Mouse (Mus musculus): ENCODE measurements around the gene Ppp1r12a. TPM values are rescaled to one million over a fixed set of nuclear protein-coding genes. Genes with fewer than 3 reads are reported as not detected.

Ppp1r12a gene
- polyA plus RNA-seq, 1 experiment from 2014 or later, result 83.4 TPM

GRCm38 (mm10) chr10:108167823-108168222 is 5.8 kb downstream of the Ppp1r12a start:
- WGBS, result 84% methylated on average over 5 of the region's 5 CpGs
- H3K27ac ChIP-seq, result no peak overlapping the region
- H3K4me1 ChIP-seq, result peaks cover 13% of the 10 kb centered on the region
- ATAC-seq (ENCODE audit: low FRiP score, low read depth), result no peak
- no peaks in the 10 kb centered on the region for H3K36me3 ChIP-seq
- no peak overlapping the region for H3K4me3 ChIP-seq
- H3K9ac ChIP-seq, result no peak overlapping the region
- no peaks in the 10 kb centered on the region for H3K27me3 ChIP-seq (replicated peaks)
- H3K9me3 ChIP-seq, result no peaks in the 10 kb centered on the region
- H3K4me2 ChIP-seq (replicated peaks), result no peak overlapping the region

GRCm38 (mm10) chr10:108170818-108171217 is 8.8 kb downstream of the Ppp1r12a start:
- Histone ChIP-seq H3K4me2 (replicated peaks) (no peak overlapping the region), H3K4me3 (no peak overlapping the region), H3K36me3 (no peaks in the 10 kb centered on the region; the same call in 1 of the 2 replicates), H3K4me1 (no peaks in the 10 kb centered on the region), H3K27ac (no peak overlapping the region), H3K9ac (no peak overlapping the region), H3K27me3 (replicated peaks) (no peaks in the 10 kb centered on the region), H3K9me3 (no peaks in the 10 kb centered on the region)
- ATAC-seq (ENCODE audit: low FRiP score, low read depth), result no peak
- WGBS, result 77% methylated on average over 3 of the region's 3 CpGs

- Histone ChIP-seq H3K9ac (no peak overlapping the region), H3K4me1 (no peaks in the 10 kb centered on the region), H3K27ac (no peak overlapping the region), H3K4me3 (no peak overlapping the region), H3K4me2 (replicated peaks) (no peak overlapping the region), H3K9me3 (no peaks in the 10 kb centered on the region), H3K27me3 (replicated peaks) (no peaks in the 10 kb centered on the region), H3K36me3 (no peaks in the 10 kb centered on the region; the same call in 1 of the 2 replicates)
- no peak for ATAC-seq (ENCODE audit: low FRiP score, low read depth)
- 95% methylated on average over 3 of the region's 3 CpGs for WGBS
These were observed 9.6 kb downstream of the Ppp1r12a start for GRCm38 (mm10) chr10:108171637-108172036.

GRCm38 (mm10) chr10:108172817-108173563 is 11.0 kb downstream of the Ppp1r12a start:
- 71% methylated on average over 6 of the region's 6 CpGs for WGBS
- no peaks in the 10 kb centered on the region for H3K4me1 ChIP-seq
- H3K9ac ChIP-seq, result no peak overlapping the region
- no peaks in the 10 kb centered on the region; the same call in 1 of the 2 replicates for H3K36me3 ChIP-seq
- H3K27ac ChIP-seq, result no peak overlapping the region
- no peaks in the 10 kb centered on the region for H3K27me3 ChIP-seq (replicated peaks)
- ATAC-seq (ENCODE audit: low FRiP score, low read depth), result no peak
- H3K9me3 ChIP-seq, result no peaks in the 10 kb centered on the region
- H3K4me2 ChIP-seq (replicated peaks), result no peak overlapping the region
- no peak overlapping the region for H3K4me3 ChIP-seq

GRCm38 (mm10) chr10:108174107-108174506 is 12.1 kb downstream of the Ppp1r12a start:
- Histone ChIP-seq H3K27me3 (replicated peaks) (no peaks in the 10 kb centered on the region), H3K27ac (no peak overlapping the region), H3K4me1 (no peaks in the 10 kb centered on the region), H3K9me3 (no peaks in the 10 kb centered on the region), H3K4me3 (no peak overlapping the region), H3K9ac (no peak overlapping the region), H3K4me2 (replicated peaks) (no peak overlapping the region), H3K36me3 (no peaks in the 10 kb centered on the region; the same call in 1 of the 2 replicates)
- WGBS, result 90% methylated on average over 5 of the region's 5 CpGs
- no peak for ATAC-seq (ENCODE audit: low FRiP score, low read depth)

GRCm38 (mm10) chr10:108175885-108176284 is 13.9 kb downstream of the Ppp1r12a start:
- no peaks in the 10 kb centered on the region for H3K27me3 ChIP-seq (replicated peaks)
- WGBS, result 79% methylated on average over 2 of the region's 2 CpGs
- no peak overlapping the region for H3K27ac ChIP-seq
- H3K4me3 ChIP-seq, result no peak overlapping the region
- H3K4me1 ChIP-seq, result no peaks in the 10 kb centered on the region
- H3K4me2 ChIP-seq (replicated peaks), result no peak overlapping the region
- no peak for ATAC-seq (ENCODE audit: low FRiP score, low read depth)
- no peaks in the 10 kb centered on the region; the same call in 1 of the 2 replicates for H3K36me3 ChIP-seq
- no peaks in the 10 kb centered on the region for H3K9me3 ChIP-seq
- no peak overlapping the region for H3K9ac ChIP-seq

- no peaks in the 10 kb centered on the region for H3K9me3 ChIP-seq
- no peak overlapping the region for H3K27ac ChIP-seq
- H3K36me3 ChIP-seq, result no peaks in the 10 kb centered on the region; the same call in 1 of the 2 replicates
- no peaks in the 10 kb centered on the region for H3K4me1 ChIP-seq
- ATAC-seq (ENCODE audit: low FRiP score, low read depth), result no peak
- no peak overlapping the region for H3K4me2 ChIP-seq (replicated peaks)
- 93% methylated on average over 6 of the region's 6 CpGs for WGBS
- H3K4me3 ChIP-seq, result no peak overlapping the region
- H3K27me3 ChIP-seq (replicated peaks), result no peaks in the 10 kb centered on the region
- H3K9ac ChIP-seq, result no peak overlapping the region
These were observed 16.4 kb downstream of the Ppp1r12a start for GRCm38 (mm10) chr10:108178285-108178848.

- 70% methylated on average over 3 of the region's 3 CpGs for WGBS
- no peak overlapping the region for H3K27ac ChIP-seq
- no peaks in the 10 kb centered on the region for H3K9me3 ChIP-seq
- no peak overlapping the region for H3K9ac ChIP-seq
- H3K4me1 ChIP-seq, result no peaks in the 10 kb centered on the region
- no peaks in the 10 kb centered on the region for H3K36me3 ChIP-seq
- no peak for ATAC-seq (ENCODE audit: low FRiP score, low read depth)
- H3K4me3 ChIP-seq, result no peak overlapping the region
- no peak overlapping the region for H3K4me2 ChIP-seq (replicated peaks)
- H3K27me3 ChIP-seq (replicated peaks), result no peaks in the 10 kb centered on the region
These were observed 17.4 kb downstream of the Ppp1r12a start for GRCm38 (mm10) chr10:108179404-108179803.

- Histone ChIP-seq H3K4me2 (replicated peaks) (no peak overlapping the region), H3K36me3 (no peaks in the 10 kb centered on the region), H3K27ac (no peak overlapping the region), H3K27me3 (replicated peaks) (no peaks in the 10 kb centered on the region), H3K4me3 (no peak overlapping the region), H3K9me3 (no peaks in the 10 kb centered on the region), H3K4me1 (no peaks in the 10 kb centered on the region), H3K9ac (no peak overlapping the region)
- no peak for ATAC-seq (ENCODE audit: low FRiP score, low read depth)
- WGBS, result 99% methylated on average over 2 of the region's 2 CpGs
These were observed 18.3 kb downstream of the Ppp1r12a start for GRCm38 (mm10) chr10:108180313-108180712.

GRCm38 (mm10) chr10:108181893-108182292 is 19.9 kb downstream of the Ppp1r12a start:
- H3K27me3 ChIP-seq (replicated peaks), result no peaks in the 10 kb centered on the region
- no peak overlapping the region for H3K9ac ChIP-seq
- no peak overlapping the region for H3K4me2 ChIP-seq (replicated peaks)
- no peaks in the 10 kb centered on the region for H3K9me3 ChIP-seq
- no peaks in the 10 kb centered on the region for H3K36me3 ChIP-seq
- no peaks in the 10 kb centered on the region for H3K4me1 ChIP-seq
- no peak overlapping the region for H3K27ac ChIP-seq
- ATAC-seq (ENCODE audit: low FRiP score, low read depth), result no peak
- 90% methylated on average over 3 of the region's 3 CpGs for WGBS
- H3K4me3 ChIP-seq, result no peak overlapping the region

GRCm38 (mm10) chr10:108182386-108182785 is 20.4 kb downstream of the Ppp1r12a start:
- H3K4me2 ChIP-seq (replicated peaks), result no peak overlapping the region
- 77% methylated on average over 4 of the region's 4 CpGs for WGBS
- no peak overlapping the region for H3K4me3 ChIP-seq
- H3K9ac ChIP-seq, result no peak overlapping the region
- no peaks in the 10 kb centered on the region for H3K27me3 ChIP-seq (replicated peaks)
- H3K4me1 ChIP-seq, result no peaks in the 10 kb centered on the region
- no peak for ATAC-seq (ENCODE audit: low FRiP score, low read depth)
- H3K27ac ChIP-seq, result no peak overlapping the region
- H3K36me3 ChIP-seq, result no peaks in the 10 kb centered on the region
- H3K9me3 ChIP-seq, result no peaks in the 10 kb centered on the region

GRCm38 (mm10) chr10:108184763-108185162 is 22.8 kb downstream of the Ppp1r12a start:
- no peak overlapping the region for H3K9ac ChIP-seq
- H3K36me3 ChIP-seq, result no peaks in the 10 kb centered on the region
- H3K27me3 ChIP-seq (replicated peaks), result no peaks in the 10 kb centered on the region
- H3K27ac ChIP-seq, result no peak overlapping the region
- no peak overlapping the region for H3K4me2 ChIP-seq (replicated peaks)
- no peak for ATAC-seq (ENCODE audit: low FRiP score, low read depth)
- H3K4me1 ChIP-seq, result no peaks in the 10 kb centered on the region
- no peak overlapping the region for H3K4me3 ChIP-seq
- 84% methylated on average over 8 of the region's 8 CpGs for WGBS
- H3K9me3 ChIP-seq, result no peaks in the 10 kb centered on the region

- no peak overlapping the region for H3K9ac ChIP-seq
- no peak overlapping the region for H3K4me3 ChIP-seq
- no peaks in the 10 kb centered on the region for H3K9me3 ChIP-seq
- ATAC-seq (ENCODE audit: low FRiP score, low read depth), result no peak
- H3K27ac ChIP-seq, result no peak overlapping the region
- H3K36me3 ChIP-seq, result no peaks in the 10 kb centered on the region
- no peak overlapping the region for H3K4me2 ChIP-seq (replicated peaks)
- no peaks in the 10 kb centered on the region for H3K4me1 ChIP-seq
- no peaks in the 10 kb centered on the region for H3K27me3 ChIP-seq (replicated peaks)
- WGBS, result 94% methylated on average over 3 of the region's 3 CpGs
These were observed 23.3 kb downstream of the Ppp1r12a start for GRCm38 (mm10) chr10:108185265-108185664.

Data from neural tube, embryonic 12.5 days (tissue).